Mouse (Mus musculus): Measurements from ENCODE around the gene Sf3b1.

DNA sequence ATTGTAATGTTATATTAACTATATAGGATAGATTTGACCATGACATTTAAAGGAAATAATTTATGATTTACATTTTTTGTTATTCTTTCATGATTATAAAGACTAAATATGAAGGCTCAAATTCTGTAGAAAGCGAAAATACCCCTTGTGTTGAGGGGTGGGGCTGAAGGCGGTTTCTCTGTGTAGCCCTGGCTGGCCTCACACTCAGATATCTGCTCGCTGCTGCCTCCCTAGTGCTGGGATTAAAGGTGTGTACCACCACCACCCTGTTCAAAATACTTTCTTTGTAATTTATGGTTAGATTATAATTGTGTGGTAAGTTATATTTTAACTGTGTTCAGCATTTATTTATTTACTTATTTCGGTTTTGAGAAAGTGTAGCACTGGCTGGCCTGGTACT is 34.5 kb upstream of the Sf3b1 start:
- TF ChIP-seq ZNF384 (IDR thresholded peaks at IDR 0.05; ENCODE audit: low read depth, low read length) = no peak
- TF ChIP-seq UBTF (IDR thresholded peaks at IDR 0.05; ENCODE audit: borderline replicate concordance, insufficient read depth, low read depth, low read length) = no peak
- no peak for TF ChIP-seq RCOR1 (IDR thresholded peaks at IDR 0.05; ENCODE audit: low read depth, low read length)
- TF ChIP-seq MAZ (IDR thresholded peaks at IDR 0.05; ENCODE audit: low read depth, low read length) = no peak
- no peak for TF ChIP-seq NRF1 (IDR thresholded peaks at IDR 0.05; ENCODE audit: insufficient read depth, low read depth, low read length, poor library complexity, severe bottlenecking)

Measured in MEL (cell line).